Mouse (Mus musculus): ENCODE results near the gene Trim39. TPM values are rescaled to one million over a fixed set of nuclear protein-coding genes. Genes with fewer than 3 reads are reported as not detected.
"Not testable (repeated sequence)": the region's sequence is repeated elsewhere in the genome, so short reads cannot be mapped to it uniquely, and the experiment has no call there.

The Trim39 gene
- polyA plus RNA-seq, 1 experiment from 2014 or later: 16.8 TPM

DNA sequence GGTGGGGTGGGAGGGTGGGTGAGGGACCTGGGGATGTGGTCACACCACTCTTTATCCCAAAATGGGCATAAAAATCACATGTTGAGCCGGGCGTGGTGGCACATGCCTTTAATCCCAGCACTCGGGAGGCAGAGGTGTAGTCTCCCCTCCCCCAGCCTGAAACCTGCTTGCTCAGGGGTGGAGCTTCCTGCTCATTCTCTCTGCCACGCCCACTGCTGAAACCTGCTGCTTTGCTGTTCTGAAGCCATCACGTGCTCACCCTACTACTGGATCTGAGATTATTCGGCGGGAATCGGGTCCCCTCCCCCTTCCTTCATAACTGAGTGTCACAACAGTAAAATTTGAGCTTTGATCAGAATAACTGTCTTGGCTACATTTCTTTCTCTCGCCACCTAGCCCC is 36.7 kb downstream of the Trim39 start:
- WGBS: 27% methylated on average over 8 of the region's 9 CpGs

DNA sequence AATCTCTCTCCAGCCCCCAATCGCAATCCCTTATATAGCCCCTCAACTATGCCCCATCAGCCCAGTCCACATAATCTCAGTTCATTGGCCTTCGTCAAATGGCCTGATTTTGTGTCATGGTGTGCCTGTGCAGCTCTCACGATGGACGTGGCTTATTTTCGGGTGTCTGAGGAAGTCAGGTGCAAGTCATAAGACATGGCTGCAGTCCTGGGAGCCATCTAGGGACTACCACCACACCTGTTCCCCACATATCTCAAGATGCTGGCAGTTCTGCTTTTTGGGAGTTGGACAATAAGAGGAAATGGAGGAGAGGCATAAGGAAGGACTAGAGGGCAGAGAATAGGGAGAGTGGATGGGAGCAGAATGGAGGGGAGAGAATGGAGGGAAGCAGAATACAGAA is 38.5 kb downstream of the Trim39 start:
- ATAC-seq (ENCODE audit: low read depth): no peak
- H3K27me3 ChIP-seq (ENCODE audit: control insufficient read depth, insufficient read depth, low read depth, low read length): peaks cover 20% of the 10 kb centered on the region
- H3K9me3 ChIP-seq (ENCODE audit: control insufficient read depth, low read length): no peaks in the 10 kb centered on the region
- no peak overlapping the region for H3K4me2 ChIP-seq (ENCODE audit: low read depth, low read length)
- H3K36me3 ChIP-seq (ENCODE audit: control insufficient read depth, insufficient read depth, low read length): no peaks in the 10 kb centered on the region
- no peak overlapping the region for H3K9ac ChIP-seq (ENCODE audit: low read length)
- no peak overlapping the region for H3K27ac ChIP-seq (ENCODE audit: low read length)
- H3K4me3 ChIP-seq (ENCODE audit: low read length): no peak overlapping the region
- peaks cover 2% of the 10 kb centered on the region; the same call in 1 of the 2 replicates for H3K4me1 ChIP-seq (replicated peaks; ENCODE audit: control insufficient read depth, insufficient read depth, low read length)
- 74% methylated on average over 5 of the region's 5 CpGs for WGBS

More for the DNA sequence above, 36.7 kb downstream of the Trim39 start:
- H3K36me3 ChIP-seq (ENCODE audit: control insufficient read depth, insufficient read depth, low read length); H3K9ac ChIP-seq (ENCODE audit: low read length); ATAC-seq (ENCODE audit: low read depth); H3K4me1 ChIP-seq (replicated peaks; ENCODE audit: control insufficient read depth, insufficient read depth, low read length); H3K27ac ChIP-seq (ENCODE audit: low read length); H3K9me3 ChIP-seq (ENCODE audit: control insufficient read depth, low read length); H3K4me3 ChIP-seq (ENCODE audit: low read length); H3K4me2 ChIP-seq (ENCODE audit: low read depth, low read length): not testable (repeated sequence)
- H3K27me3 ChIP-seq (ENCODE audit: control insufficient read depth, insufficient read depth, low read depth, low read length): peaks cover 12% of the 10 kb centered on the region

DNA sequence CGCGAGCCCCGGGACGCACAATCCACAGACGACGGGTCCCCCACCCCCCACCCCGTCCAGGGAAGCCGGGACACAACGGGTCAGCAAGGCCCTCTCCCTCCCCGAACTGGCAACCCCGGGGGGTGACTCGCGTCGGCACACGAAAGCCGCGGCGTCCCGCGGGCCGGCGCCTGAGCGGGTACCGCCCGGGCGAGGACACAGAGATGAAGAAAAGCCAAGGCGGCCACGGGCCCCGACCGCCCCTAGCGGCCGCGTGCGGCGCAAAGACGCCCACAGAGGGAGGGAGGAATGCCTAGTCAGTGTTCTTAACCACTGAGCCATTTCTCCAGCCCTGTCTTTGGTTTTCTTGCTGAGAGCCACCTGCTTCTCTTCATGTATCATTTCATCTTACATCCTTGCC is 40.7 kb downstream of the Trim39 start:
- ATAC-seq (ENCODE audit: low read depth): no peak
- Histone ChIP-seq H3K27me3 (ENCODE audit: control insufficient read depth, insufficient read depth, low read depth, low read length) (peaks cover 20% of the 10 kb centered on the region), H3K4me1 (replicated peaks; ENCODE audit: control insufficient read depth, insufficient read depth, low read length) (0 out of 2 replicates have a peak, but pooled peaks cover 2% of the 10 kb centered on the region), H3K9me3 (ENCODE audit: control insufficient read depth, low read length) (no peaks in the 10 kb centered on the region), H3K4me2 (ENCODE audit: low read depth, low read length) (no peak overlapping the region), H3K4me3 (ENCODE audit: low read length) (no peak overlapping the region), H3K27ac (ENCODE audit: low read length) (no peak overlapping the region), H3K36me3 (ENCODE audit: control insufficient read depth, insufficient read depth, low read length) (no peaks in the 10 kb centered on the region), H3K9ac (ENCODE audit: low read length) (no peak overlapping the region)
- 8% methylated on average over 36 of the region's 36 CpGs for WGBS

DNA sequence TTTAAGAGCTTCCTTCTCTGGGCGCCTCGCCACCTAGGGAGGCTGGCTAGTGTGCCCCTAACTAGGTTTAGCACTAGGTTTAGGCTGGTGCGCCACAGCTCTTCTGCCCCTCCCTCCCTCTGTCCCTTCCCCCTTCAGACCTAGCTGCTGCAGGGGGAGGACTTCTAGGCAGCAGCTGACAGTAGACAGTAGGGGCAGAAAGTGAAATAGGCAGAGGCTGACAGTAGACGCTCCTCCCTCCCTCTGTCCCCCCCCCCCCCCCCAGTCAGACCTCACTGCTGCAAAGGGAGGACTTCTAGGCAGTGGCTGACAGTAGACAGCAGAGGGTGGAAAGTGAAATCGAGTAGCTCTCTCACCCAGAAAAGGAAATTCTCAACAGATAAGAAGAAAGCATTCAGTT is 43.0 kb downstream of the Trim39 start:
- Histone ChIP-seq H3K36me3 (ENCODE audit: control insufficient read depth, insufficient read depth, low read length) (no peaks in the 10 kb centered on the region), H3K9ac (ENCODE audit: low read length) (no peak overlapping the region), H3K4me3 (ENCODE audit: low read length) (no peak overlapping the region), H3K27ac (ENCODE audit: low read length) (no peak overlapping the region), H3K9me3 (ENCODE audit: control insufficient read depth, low read length) (no peaks in the 10 kb centered on the region), H3K4me2 (ENCODE audit: low read depth, low read length) (no peak overlapping the region), H3K4me1 (replicated peaks; ENCODE audit: control insufficient read depth, insufficient read depth, low read length) (0 out of 2 replicates have a peak, but pooled peaks cover 5% of the 10 kb centered on the region), H3K27me3 (ENCODE audit: control insufficient read depth, insufficient read depth, low read depth, low read length) (peaks cover 29% of the 10 kb centered on the region)
- 4% methylated on average over 4 of the region's 5 CpGs for WGBS
- ATAC-seq (ENCODE audit: low read depth): no peak

DNA sequence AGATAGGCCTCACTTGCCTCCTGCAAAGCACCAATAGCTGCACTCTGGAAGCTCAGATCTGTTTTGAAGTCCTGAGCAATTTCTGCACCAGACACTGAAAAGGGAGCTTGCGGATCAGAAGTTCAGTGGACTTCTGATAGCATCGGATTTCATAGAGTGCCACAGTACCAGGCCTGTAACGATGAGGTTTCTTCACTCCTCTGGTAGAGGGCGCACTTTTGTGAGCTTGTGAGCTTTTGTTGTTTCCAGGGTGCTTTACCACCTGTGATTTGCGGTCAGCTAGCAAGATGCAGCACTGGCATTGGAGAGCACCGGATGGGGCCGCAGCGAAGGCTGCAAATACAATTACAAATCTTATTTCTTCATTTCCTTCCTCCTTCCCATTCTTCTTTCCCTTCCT is 45.1 kb downstream of the Trim39 start:
- Histone ChIP-seq H3K9ac (ENCODE audit: low read length) (no peak overlapping the region), H3K4me3 (ENCODE audit: low read length) (no peak overlapping the region), H3K4me1 (replicated peaks; ENCODE audit: control insufficient read depth, insufficient read depth, low read length) (0 out of 2 replicates have a peak, but pooled peaks cover 5% of the 10 kb centered on the region), H3K27me3 (ENCODE audit: control insufficient read depth, insufficient read depth, low read depth, low read length) (peaks cover 26% of the 10 kb centered on the region), H3K9me3 (ENCODE audit: control insufficient read depth, low read length) (no peaks in the 10 kb centered on the region), H3K36me3 (ENCODE audit: control insufficient read depth, insufficient read depth, low read length) (no peaks in the 10 kb centered on the region), H3K27ac (ENCODE audit: low read length) (no peak overlapping the region), H3K4me2 (ENCODE audit: low read depth, low read length) (no peak overlapping the region)
- 21% methylated on average over 8 of the region's 8 CpGs for WGBS
- ATAC-seq (ENCODE audit: low read depth): no peak

DNA sequence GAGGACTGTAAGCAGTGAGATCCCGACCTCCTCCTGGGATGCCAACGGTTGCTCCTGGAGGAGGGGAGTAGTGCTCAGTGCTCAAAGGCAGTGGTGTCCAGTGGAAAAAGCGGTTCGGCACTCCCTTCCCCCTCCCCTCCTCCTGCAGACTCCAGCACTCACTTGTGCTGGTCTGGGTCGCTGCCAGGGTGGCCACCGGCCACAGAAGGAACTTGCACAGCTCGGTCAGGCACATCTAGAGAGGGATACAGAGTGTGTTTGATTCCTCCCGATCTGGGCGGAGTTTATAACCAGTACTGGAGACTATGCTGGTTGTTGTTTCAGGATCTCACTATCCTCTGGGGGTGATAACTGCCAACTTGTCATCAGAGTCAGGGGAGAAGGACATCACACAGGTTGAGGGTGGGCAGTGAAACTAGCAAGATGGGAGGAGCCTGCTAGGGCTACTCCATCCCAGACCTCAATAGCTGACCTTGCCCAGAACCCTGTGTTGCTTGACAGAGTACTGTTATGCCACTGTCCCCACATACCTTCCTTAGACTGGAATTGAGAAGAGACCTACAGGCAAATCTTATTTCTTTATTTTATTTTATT is 46.7 kb downstream of the Trim39 start:
- Histone ChIP-seq H3K4me2 (ENCODE audit: low read depth, low read length) (peak overlapping the region; percentile 29), H3K9ac (ENCODE audit: low read length) (no peak overlapping the region), H3K27ac (ENCODE audit: low read length) (no peak overlapping the region), H3K4me3 (ENCODE audit: low read length) (no peak overlapping the region), H3K4me1 (replicated peaks; ENCODE audit: control insufficient read depth, insufficient read depth, low read length) (0 out of 2 replicates have a peak, but pooled peaks cover 4% of the 10 kb centered on the region), H3K27me3 (ENCODE audit: control insufficient read depth, insufficient read depth, low read depth, low read length) (peaks cover 21% of the 10 kb centered on the region), H3K9me3 (ENCODE audit: control insufficient read depth, low read length) (no peaks in the 10 kb centered on the region), H3K36me3 (ENCODE audit: control insufficient read depth, insufficient read depth, low read length) (no peaks in the 10 kb centered on the region)
- WGBS: 15% methylated on average over 9 of the region's 9 CpGs
- 0 out of 2 replicates have a peak, but pooled peaks have one; percentile 20 for ATAC-seq (ENCODE audit: low read depth)

DNA sequence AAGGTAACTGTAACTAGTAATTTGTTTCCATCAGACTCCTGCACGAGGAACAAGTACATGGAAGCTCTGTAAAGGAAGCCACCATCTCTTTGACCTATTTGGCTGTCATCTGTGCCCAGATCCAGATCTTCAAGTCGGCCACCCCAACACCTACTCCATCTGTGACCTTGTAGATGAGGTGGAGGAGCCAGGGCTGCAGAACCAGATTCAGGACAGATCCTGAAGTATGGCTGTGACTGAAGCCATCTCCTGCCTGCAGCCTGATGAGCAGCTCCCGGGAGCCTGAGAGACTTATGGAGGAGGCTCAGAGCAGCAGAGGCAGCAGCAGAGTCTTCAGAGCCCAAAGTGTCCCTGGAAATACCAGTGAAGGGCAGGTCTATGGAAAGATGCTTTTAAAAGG is 47.6 kb downstream of the Trim39 start:
- H3K4me1 ChIP-seq (replicated peaks; ENCODE audit: control insufficient read depth, insufficient read depth, low read length): 0 out of 2 replicates have a peak, but pooled peaks cover 4% of the 10 kb centered on the region
- no peak overlapping the region for H3K27ac ChIP-seq (ENCODE audit: low read length)
- no peaks in the 10 kb centered on the region for H3K36me3 ChIP-seq (ENCODE audit: control insufficient read depth, insufficient read depth, low read length)
- no peak overlapping the region for H3K4me3 ChIP-seq (ENCODE audit: low read length)
- 50% methylated on average over 3 of the region's 3 CpGs for WGBS
- ATAC-seq (ENCODE audit: low read depth): no peak
- H3K9ac ChIP-seq (ENCODE audit: low read length): no peak overlapping the region
- peaks cover 15% of the 10 kb centered on the region for H3K27me3 ChIP-seq (ENCODE audit: control insufficient read depth, insufficient read depth, low read depth, low read length)
- H3K4me2 ChIP-seq (ENCODE audit: low read depth, low read length): no peak overlapping the region
- H3K9me3 ChIP-seq (ENCODE audit: control insufficient read depth, low read length): no peaks in the 10 kb centered on the region

DNA sequence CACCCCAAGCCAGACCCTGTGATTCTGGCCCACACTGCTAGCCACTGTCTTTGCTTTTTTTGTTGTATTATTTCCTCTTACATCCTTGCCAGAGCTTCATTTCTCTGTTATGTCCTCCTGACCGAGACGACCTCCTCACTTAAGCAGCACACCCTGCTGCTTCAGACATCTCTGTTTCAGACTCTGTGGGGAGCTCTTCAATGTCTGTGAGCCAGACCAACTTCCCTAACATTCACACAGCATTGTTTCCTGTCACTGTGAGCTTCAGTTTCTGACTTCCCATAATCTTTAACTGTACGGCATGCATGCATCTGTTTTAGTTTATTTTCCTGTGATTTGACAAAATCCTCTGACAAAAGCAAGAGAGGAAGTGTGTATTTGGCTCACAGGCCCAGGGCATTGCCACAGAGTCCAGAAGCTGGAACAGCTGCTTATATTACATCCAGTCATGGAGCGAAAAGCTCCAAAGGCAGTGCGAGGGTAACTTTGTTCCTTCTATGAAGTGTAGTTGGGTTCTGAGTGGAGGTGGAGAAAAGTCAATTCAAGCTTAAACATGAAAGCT is 53.4 kb downstream of the Trim39 start:
- Histone ChIP-seq H3K4me1 (replicated peaks; ENCODE audit: control insufficient read depth, insufficient read depth, low read length) (peaks cover 2% of the 10 kb centered on the region; the same call in 1 of the 2 replicates), H3K36me3 (ENCODE audit: control insufficient read depth, insufficient read depth, low read length) (no peaks in the 10 kb centered on the region), H3K9ac (ENCODE audit: low read length) (no peak overlapping the region), H3K4me3 (ENCODE audit: low read length) (no peak overlapping the region), H3K9me3 (ENCODE audit: control insufficient read depth, low read length) (no peaks in the 10 kb centered on the region), H3K27me3 (ENCODE audit: control insufficient read depth, insufficient read depth, low read depth, low read length) (peaks cover 34% of the 10 kb centered on the region), H3K4me2 (ENCODE audit: low read depth, low read length) (no peak overlapping the region), H3K27ac (ENCODE audit: low read length) (no peak overlapping the region)
- WGBS: 57% methylated on average over 5 of the region's 5 CpGs
- ATAC-seq (ENCODE audit: low read depth): no peak

DNA sequence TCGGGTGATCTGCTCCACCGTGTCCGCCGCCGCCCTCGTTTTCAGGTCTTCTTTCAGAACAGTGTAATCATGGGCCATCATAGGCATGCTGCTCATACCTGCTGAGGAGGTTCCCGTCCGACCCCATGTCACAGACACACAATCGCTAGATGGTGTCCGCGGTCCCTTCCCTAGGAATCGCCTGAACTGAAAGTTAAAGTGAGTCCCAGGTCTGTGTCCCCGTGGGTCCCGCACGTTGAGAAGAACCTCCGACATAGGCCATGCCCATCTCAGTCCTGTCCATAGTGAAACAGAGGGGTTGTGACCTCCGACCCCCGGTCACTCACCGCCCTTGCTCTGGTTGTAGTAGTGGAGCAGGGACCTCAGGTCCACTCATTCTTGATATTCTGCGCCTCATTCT is 56.5 kb downstream of the Trim39 start:
- Histone ChIP-seq H3K9me3 (ENCODE audit: control insufficient read depth, low read length) (no peaks in the 10 kb centered on the region), H3K4me2 (ENCODE audit: low read depth, low read length) (peak overlapping the region; percentile 39), H3K27ac (ENCODE audit: low read length) (no peak overlapping the region), H3K4me3 (ENCODE audit: low read length) (peak overlapping the region; percentile 14; the same call in 1 of the 2 replicates), H3K36me3 (ENCODE audit: control insufficient read depth, insufficient read depth, low read length) (no peaks in the 10 kb centered on the region), H3K4me1 (replicated peaks; ENCODE audit: control insufficient read depth, insufficient read depth, low read length) (peaks cover 2% of the 10 kb centered on the region; the same call in 1 of the 2 replicates), H3K27me3 (ENCODE audit: control insufficient read depth, insufficient read depth, low read depth, low read length) (peaks cover 37% of the 10 kb centered on the region), H3K9ac (ENCODE audit: low read length) (no peak overlapping the region)
- no peak for ATAC-seq (ENCODE audit: low read depth)
- WGBS: 2% methylated on average over 20 of the region's 20 CpGs
